Mouse (Mus musculus): Measurements from ENCODE around the gene Pla2g7.
A peak's percentile ranks its signal among the peaks of the same experiment; 100 is the strongest.

Pla2g7 gene

DNA sequence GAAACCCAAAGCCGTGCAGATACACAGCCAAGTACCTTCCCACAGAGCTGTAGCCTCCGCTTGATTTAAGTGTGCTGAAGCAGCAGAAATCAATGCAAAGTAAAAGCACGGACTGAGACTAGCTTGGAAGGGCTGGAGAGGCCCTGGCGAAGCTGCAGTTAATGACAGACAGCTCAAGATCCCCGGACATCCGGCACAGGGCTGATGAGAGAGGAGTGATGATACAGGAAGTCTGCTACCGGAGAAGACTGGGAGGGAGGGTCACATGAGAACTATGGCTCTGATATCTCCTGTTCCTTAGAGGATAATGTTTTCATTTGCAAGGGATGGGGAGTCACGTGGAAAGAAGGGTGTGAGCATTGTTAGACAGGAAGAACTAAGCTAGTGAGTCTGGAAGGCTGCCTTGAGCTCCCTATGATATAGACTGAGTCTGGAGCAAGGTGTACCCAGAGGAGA lies 13.1 kb downstream of the Pla2g7 start:
- DNase-seq (ENCODE audit: low spot score in 2 of 2), result no peak

GRCm38 (mm10) chr17:43584771-43585170 lies 16.9 kb downstream of the Pla2g7 start:
- DNase-seq (ENCODE audit: low spot score in 2 of 2), result no peak

- DNase-seq (ENCODE audit: low spot score in 2 of 2), result no peak
Observed at GRCm38 (mm10) chr17:43587278-43587677, 19.4 kb downstream of the Pla2g7 start.

DNA sequence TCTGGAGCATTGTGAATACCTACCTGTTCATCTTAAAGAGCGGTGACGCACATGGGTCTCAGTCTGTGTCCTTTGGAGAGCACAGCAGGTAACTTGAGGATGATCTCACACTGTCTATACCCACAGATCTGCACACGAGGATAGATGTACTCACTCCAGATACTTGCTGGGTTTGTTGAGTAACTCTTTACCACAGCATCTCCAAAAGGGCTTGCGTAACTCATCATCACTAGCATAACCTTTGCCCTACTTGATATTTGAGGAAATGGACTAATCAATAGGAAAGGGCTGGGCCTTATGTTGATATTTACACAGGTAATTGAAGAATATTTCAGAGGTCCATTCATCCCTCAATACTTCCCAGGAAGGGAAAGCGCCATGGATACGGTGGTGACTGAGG lies 21.9 kb downstream of the Pla2g7 start:
- DNase-seq (ENCODE audit: low spot score in 2 of 2), result no peak

DNA sequence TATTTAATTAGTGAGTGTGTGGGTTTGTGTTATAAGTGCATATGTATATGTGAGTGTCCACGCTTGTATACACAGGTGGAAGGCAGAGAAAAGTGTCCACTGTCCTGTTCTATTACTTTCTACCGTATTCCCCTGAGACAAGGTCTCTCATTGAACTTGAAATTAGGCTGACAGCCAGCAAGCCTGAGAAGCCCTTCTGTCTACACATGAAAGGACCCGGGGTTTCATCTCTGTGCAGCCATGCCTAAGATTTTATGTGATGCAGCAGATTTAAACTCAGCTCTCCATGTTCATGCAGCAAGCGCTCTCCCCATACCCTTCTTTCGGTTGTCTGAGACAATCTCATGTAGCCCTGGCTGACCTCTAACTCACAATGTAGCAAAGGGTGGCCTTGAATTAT lies 22.6 kb downstream of the Pla2g7 start:
- no peak for DNase-seq (ENCODE audit: low spot score in 2 of 2)

- no peak for DNase-seq (ENCODE audit: low spot score in 2 of 2)
Observed at GRCm38 (mm10) chr17:43592296-43593291, 24.7 kb downstream of the Pla2g7 start.

DNA sequence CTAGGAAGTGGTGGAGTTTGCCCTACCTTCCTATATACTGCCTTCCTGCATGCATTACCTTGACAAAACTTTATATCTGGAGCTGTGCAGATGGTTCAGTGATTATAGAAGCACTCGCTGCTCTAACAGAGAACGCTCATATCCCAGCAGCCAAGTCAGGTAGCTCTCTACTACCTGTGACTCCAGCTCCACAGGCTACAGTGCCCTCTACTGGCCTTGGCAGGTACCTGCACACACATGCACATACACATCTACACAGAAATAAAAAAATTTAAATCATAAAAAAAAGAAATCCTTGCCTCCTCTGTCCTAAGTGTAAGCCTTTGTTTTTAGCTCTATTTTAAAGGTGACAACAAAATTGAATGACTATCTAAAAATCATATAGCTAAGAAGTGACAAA lies 29.8 kb downstream of the Pla2g7 start:
- no peak for DNase-seq (ENCODE audit: low spot score in 2 of 2)

DNA sequence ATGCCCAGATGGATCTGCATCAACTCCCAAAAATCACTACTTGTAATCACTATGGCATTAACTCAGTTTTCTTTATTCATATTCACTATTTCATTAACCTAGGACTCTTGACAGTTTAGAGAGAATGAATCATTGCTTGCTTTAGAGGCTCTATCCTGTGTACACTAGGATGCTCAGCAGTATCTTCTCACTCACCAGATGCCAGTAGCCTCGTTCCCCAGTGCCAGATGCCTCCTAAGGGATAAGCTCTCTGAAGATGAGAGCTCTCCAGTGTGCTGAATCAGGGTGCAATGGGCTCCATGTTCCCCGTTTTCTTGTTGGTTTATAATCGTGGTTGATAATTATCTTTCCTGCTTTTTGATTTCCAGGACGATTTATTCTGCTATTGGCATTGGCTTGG lies 30.8 kb downstream of the Pla2g7 start:
- no peak for DNase-seq (ENCODE audit: low spot score in 2 of 2)

- DNase-seq (ENCODE audit: low spot score in 2 of 2), result peak; percentile 30 to 63
Observed at GRCm38 (mm10) chr17:43606704-43607103, 38.8 kb downstream of the Pla2g7 start.

GRCm38 (mm10) chr17:43611586-43611985 lies 43.7 kb downstream of the Pla2g7 start:
- no peak for DNase-seq (ENCODE audit: low spot score in 2 of 2)

- DNase-seq (ENCODE audit: low spot score in 2 of 2), result no peak
Observed at GRCm38 (mm10) chr17:43612221-43612620, 44.3 kb downstream of the Pla2g7 start.

- no peak for DNase-seq (ENCODE audit: low spot score in 2 of 2)
Observed at GRCm38 (mm10) chr17:43619156-43619555, 51.3 kb downstream of the Pla2g7 start.

DNA sequence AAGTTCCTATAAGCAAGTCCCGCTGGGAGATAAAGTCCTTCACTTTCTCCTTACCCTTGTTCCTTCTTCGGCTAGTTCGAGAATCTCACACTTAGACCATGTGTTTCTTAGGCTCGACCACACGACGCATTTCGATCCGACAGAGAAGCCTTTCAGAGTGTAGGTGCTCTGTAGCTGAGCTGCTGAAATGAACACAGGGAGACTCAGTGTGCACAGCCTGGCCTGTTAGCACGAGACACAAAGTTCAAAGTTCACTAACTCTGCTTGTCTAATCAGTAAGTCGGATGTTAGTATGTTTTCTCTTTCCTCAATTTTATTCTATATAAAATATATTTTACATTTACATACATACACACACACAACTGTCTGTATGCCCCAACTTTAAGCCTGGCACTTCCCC lies 54.2 kb downstream of the Pla2g7 start:
- DNase-seq (ENCODE audit: low spot score in 2 of 2), result no peak

DNA sequence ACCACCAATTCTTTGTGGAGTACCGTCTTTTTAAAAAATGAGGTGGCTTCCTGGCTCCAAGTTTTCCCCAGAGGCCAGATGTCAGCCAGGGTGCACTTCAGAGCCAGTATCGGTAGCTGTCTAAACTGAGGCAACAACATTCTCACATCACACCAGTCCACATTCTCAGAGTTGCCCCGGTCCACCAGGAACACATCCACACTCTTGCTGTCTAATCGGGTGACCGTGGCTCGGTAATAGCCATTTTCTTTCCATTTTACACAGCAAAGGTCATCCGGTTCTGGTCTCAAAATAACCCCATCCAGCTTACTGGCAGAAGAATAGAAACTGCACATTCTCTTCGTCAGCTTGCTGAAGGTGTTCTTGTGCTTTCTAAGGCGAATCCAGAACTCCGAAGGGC lies 60.3 kb downstream of the Pla2g7 start:
- no peak for DNase-seq (ENCODE audit: low spot score in 2 of 2)

- DNase-seq (ENCODE audit: low spot score in 2 of 2), result no peak
Observed at GRCm38 (mm10) chr17:43629026-43629495, 61.2 kb downstream of the Pla2g7 start.

DNA sequence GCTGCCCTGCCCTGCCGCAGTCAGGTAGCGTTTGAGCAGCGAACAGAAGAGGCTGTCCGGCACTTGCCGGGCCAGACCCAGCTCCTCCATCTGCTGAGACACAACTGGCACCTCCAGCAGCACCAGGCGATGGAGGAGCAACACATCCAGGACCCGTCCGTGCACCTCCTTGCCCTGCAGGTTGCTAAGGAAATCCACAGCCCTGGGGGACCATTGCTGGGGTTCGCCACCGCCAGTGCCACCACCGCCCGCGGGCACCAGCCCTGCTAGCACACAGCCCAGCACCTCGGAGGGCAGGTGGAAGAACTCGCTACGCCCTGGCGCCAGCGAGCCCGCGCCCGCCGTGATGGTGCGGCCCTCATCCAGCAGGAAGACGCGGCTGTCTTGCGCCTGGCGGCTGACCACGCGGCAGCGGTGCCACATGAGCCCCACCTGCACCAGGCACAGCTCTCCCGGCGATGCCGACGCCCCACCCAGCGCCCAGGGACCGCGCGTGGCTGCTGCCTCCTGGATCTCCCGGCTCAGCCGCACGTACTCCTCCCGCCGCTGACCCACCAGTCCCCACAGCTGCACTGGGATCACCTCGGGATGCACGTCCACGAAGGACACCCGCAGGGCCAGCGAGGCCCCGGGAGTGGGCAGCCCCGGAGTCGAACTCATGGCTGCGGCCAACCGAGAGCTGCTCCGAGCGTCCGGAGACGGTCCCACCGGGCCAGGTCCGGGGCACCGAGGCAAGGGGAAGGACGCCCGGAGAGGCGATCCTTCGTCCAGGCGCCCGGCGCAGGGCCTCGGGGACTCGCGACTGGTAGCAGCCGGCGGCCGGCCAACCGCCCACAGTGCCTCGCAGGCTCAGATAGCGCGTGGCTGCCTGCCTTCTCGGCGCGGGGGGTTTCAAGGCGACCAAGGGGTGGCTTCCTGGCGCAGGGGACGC lies 61.9 kb downstream of the Pla2g7 start, which contains the start of gene Tdrd6:
TSS of gene Tdrd6 (minus strand) at position 804 of the 931 bp plus-strand sequence.
- DNase-seq (ENCODE audit: low spot score in 2 of 2), result no peak

DNA sequence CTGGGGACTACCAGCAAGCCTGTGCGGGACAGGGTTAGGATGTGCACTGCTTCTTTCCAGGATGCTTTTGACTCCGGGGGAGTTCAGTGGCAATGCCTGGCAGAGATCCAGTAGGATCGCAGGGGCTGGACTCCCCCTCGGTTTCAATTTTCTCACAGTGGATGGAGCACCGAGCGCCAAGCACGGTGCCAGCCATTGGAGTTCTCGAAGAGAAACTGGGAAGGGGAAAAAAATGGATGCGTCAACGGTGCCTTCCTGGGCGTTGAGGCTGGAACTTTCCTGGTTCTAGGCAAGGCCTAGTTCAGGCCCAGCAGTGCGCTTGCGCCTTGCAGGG lies 62.5 kb downstream of the Pla2g7 start:
- DNase-seq (ENCODE audit: low spot score in 2 of 2), result no peak

- no peak for DNase-seq (ENCODE audit: low spot score in 2 of 2)
Observed at GRCm38 (mm10) chr17:43637146-43637545, 69.2 kb downstream of the Pla2g7 start.

- DNase-seq (ENCODE audit: low spot score in 2 of 2), result no peak
Observed at GRCm38 (mm10) chr17:43640825-43641224, 72.9 kb downstream of the Pla2g7 start.

DNA sequence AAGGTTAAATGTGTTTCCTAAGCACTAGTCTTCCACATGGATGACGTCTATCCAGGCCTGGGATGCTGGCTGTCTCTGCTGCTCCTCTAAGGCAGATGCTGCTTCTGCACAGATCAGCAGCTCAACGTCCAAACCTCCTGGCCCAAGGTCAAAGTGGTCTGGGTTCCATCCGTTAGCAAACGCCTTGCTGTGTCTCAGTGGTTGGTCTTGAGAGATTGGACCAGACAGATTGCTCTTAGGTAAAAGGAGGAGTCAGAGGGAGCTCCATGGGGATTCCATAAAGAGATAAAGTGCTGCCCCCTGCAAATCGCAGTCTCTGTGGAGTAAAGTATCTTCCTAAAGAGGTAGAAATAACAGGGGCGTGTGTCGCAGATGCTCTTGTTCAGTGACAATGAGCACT lies 75.3 kb downstream of the Pla2g7 start:
- no peak for DNase-seq (ENCODE audit: low spot score in 2 of 2)

GRCm38 (mm10) chr17:43644375-43644774 lies 76.5 kb downstream of the Pla2g7 start:
- DNase-seq (ENCODE audit: low spot score in 2 of 2), result no peak

DNA sequence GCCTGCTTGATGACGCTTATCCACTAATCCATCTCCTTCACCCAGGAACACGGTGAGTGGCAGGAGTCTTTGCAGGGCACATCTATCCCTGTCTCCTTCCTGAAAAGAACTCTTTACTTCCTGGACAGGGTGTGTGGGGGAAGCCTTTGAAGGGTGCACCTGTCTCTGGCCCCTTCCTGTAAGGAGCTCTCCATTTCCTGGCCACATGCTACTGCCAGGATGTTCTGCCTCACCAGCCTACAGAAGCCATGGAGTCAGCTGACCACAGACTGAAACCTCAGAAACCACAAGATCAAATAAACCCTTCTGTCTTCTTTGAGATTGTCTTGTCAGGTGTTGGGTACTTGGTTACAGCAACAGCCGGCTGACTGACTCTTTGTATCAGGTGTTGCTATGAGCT lies 77.2 kb downstream of the Pla2g7 start:
- no peak for DNase-seq (ENCODE audit: low spot score in 2 of 2)

Measured in spleen, postnatal 14 days (tissue).